Mouse (Mus musculus) heart, postnatal 25 days (tissue): ENCODE measurements around the gene Sun2. TPM values are rescaled to one million over a fixed set of nuclear protein-coding genes. Genes with fewer than 3 reads are reported as not detected.
A peak's percentile ranks its signal among the peaks of the same experiment; 100 is the strongest.

Experiments
- DNase-seq: peaks from one replicate; pipeline ENCODE4 v3.0.0; 2022; ENCODE audit warnings: low spot score
- intact Hi-C: fragments of 180-260 bp; cut with DNase I; formaldehyde crosslinking; loops from one replicate; pipeline ENCODE4 v1.15.1; 2025
- total RNA-seq, 2 experiments: library from RNA; stranded (reverse); gene quantifications; 2 replicates each; pipeline ENCODE4 v1.2.3; 2021

Sun2 gene
- total RNA-seq, 2 experiments from 2014 or later = 79.3 to 80.7 TPM

DNA sequence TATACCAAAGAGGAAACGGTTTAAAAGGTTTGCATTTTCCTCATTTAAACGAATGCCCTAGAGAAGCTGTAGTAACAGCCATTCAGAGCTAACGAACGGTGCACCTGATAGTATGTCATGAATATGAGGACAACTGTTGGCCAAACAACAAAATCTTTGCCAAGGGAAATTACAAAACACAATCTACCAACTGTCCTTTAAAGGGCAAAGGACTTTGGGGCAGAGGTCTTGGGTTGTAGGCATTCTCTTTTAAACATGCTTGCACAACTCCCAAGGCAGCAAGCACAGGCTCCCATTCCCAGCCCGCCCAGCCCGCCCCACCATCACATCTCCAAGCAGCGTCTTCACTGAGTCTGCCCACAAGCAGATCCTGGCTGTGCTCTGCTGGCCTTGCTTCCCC is 10.8 kb downstream of the Sun2 start:
- intact Hi-C loops = no loop called here
- no peak for DNase-seq

DNA sequence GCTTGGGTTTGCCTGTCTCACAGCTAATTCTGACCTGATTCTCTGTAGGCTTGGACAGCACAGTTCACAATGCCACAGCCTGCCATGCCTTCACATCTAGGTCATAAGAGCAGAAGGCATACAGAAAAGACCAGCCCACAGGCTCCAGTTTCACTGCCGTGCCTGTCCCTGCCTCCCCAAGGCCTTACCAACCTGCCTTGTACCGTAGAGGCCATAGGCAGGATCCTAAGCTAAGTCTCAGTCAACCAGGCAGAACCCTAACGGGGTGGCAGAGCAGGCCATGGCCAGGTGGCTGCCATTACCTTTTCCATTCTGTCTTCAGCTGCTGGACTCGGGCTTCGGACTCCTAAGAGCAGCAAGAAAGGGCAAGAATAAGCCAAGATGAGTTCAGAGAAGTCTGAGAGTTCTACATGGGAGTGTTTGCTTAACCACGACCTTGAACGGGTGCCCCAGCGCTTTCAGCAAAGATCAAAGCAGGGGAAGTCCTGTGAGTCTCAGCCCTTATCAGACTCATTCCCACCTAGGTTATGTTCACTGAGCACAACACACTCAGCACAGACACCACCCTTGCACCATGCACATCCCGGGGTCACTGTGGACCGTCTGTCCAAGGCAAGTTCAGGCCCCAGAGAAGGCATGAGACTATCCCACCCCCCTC is 13.5 kb downstream of the Sun2 start:
- DNase-seq = no peak
- intact Hi-C loops = loop anchor here (5.0 kb wide), 1 partner anchor 72 kb away; the partner anchor contains the start of genes Cby1 and Fam227a

DNA sequence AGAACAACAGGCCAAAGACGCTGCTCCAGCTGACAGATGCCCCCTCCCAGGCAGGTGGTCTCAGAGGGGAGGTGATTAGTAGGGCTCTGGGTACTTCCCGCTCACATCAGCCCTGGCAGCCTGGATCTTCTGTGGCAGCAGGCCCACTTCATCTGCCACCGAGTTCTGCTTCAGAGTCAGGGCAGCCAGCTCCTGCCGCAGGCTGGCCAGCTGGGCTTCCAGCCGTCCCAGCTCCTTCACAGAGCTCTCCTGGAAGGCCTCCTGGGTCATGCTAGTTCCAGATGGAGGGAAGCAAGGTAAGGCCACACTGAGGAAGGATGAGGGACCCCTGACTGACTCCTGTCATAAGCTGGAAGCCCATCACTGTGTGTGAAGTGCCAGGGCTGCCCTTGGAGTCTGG is 14.0 kb downstream of the Sun2 start:
- intact Hi-C loops = loop anchor here (5.0 kb wide), 1 partner anchor 71 kb away; the partner anchor contains the start of genes Cby1 and Fam227a
- DNase-seq = no peak

DNA sequence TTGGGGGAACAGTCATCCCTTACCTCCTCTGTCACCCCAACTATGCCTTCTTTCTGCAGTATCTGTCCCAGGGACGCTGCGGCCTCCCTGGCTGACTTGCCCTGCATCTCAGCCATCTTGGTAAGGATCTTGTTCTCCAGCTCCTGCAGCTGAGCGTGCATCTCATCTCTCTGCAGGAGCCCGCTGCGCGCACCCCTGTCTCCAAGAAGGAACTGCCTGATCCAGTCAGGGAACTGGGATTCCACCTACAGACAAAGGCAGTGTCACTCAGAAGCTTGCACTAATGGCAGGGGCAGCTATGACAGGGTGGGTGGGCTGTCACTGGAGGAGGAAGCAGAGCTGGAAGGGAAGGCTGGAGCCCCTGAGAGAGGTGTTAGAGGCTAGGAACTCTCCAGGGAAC is 14.5 kb downstream of the Sun2 start:
- intact Hi-C loops = loop anchor here (5.0 kb wide), 1 partner anchor 71 kb away; the partner anchor contains the start of genes Cby1 and Fam227a
- no peak for DNase-seq

DNA sequence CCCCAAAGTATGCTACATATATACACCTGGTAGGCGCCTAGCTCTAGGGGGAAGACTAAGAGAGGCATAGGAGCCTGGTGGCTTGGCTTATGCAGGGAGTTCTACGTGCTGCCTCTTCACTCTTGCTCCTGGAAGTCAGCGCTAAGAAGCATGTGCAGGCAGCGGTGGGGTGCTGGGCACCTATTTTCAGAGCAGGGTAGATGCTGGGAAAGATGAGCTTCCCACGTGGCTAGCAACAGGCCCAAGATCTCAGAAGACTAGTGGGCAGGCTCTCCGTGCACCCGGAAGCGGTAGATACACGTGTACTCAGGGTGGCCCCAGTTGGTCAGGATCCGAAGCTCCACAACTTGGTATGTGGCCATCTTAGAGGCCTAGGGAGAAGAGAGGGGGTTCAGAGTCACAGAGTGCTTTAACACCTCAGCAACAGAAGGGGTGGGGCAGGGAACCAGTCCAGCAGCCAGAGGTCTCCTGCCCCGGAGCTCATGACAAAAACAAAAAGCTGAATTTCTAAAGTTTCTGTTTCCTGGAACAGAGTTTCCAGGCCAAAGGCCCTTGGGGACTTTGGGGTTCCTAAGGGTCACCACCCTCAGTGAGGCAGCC is 17.0 kb downstream of the Sun2 start:
- DNase-seq = no peak
- intact Hi-C loops = loop anchor here (5.0 kb wide), 1 partner anchor 68 kb away; the partner anchor contains the start of genes Cby1 and Fam227a

DNA sequence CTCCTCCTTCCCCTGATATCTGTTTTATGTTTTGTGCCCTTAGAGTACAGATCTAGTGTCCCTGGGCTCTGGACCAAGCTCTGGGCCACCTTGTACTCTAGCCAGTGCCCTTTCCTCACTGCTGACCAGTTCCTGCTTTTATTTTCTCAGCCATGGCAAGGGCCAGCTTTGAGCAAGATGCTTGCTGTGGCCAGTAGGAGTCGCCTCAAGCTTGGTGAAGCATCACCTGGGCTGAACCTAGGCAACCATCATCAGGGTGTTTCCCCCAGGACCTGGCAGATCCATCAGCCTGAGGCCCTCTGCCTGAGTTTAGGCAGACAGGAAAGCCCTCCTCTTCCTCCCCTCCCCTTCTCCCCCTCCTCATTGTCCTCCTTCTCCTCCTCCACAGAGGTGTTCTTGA is 18.9 kb downstream of the Sun2 start:
- DNase-seq = no peak
- intact Hi-C loops = no loop called here

DNA sequence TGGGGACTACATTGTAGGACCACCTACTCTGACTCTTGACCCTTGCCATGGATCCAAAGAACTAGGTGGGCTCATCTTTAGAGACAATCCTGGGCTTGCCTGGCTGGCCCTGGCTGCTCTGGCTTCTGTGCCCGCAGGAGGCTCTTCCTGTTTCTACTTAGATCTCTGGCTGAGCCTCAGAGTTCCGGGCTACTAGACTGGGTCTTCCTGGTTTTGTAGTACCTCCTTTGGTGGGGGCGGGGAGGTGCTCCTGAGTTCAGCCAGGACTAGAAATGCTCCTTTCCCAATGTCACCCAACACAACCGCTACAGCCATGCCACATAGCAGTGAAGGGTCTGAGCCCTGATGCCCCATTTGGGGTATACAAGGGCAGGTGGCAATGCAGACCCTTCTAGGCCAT is 21.5 kb downstream of the Sun2 start:
- DNase-seq = no peak
- intact Hi-C loops = no loop called here

DNA sequence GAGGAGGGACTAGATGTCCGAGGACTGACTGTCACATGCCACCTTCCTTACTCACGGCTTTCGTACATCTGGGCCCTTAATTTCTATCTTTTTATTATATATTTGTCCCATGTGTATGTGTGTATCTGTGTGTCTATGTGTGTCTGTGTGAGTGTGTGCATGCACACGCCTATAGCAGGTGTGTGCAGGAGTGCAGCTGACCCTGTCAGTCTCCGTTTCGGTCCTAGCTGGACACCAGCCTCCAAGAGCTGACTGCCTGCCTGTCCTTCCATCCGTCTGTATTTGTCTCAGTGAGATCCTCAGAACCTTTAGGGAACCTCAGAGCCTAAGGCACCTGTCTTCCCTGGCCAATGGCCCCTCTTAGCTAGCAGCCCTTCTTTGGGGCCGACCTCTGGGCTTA is 22.1 kb downstream of the Sun2 start:
- intact Hi-C loops = no loop called here
- DNase-seq = no peak

DNA sequence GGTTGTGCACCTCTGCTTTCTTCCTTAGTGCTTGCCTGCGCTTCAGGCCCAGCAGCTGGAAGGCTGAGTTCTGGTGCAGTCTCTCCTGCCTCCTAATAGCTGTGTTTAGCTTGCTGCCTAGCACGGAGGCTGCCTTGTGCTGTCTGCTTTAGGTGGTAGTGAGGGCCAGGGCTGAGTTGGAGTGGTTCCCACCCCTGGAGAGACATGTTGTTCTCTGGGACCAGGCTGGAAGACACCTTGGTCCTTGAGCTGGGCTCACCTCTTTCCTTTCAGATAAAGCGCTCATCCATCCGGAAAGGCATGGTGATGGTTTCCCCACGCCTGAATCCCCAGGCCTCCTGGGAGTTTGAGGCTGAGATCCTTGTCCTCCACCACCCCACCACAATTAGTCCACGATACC is 25.6 kb downstream of the Sun2 start:
- DNase-seq = no peak
- intact Hi-C loops = no loop called here

DNA sequence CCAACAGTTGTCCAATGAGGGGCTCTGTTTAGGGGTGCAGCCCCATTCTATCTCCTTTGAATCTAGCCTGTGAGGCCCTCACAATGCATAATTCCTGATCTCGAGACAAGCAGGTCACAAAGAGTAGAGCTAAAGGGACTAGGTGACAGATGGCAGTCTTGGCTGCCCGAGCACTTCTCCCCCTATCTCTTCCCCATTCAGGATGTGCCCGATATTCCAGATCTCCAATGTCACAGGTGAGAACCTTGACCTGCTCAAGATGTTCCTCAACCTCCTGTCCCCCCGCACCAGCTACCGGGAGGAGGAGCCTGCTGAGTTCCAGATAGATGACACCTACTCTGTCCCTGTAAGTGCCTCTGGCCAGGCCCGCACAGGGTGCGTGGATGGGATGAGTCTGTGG is 26.7 kb downstream of the Sun2 start:
- DNase-seq = no peak
- intact Hi-C loops = no loop called here

DNA sequence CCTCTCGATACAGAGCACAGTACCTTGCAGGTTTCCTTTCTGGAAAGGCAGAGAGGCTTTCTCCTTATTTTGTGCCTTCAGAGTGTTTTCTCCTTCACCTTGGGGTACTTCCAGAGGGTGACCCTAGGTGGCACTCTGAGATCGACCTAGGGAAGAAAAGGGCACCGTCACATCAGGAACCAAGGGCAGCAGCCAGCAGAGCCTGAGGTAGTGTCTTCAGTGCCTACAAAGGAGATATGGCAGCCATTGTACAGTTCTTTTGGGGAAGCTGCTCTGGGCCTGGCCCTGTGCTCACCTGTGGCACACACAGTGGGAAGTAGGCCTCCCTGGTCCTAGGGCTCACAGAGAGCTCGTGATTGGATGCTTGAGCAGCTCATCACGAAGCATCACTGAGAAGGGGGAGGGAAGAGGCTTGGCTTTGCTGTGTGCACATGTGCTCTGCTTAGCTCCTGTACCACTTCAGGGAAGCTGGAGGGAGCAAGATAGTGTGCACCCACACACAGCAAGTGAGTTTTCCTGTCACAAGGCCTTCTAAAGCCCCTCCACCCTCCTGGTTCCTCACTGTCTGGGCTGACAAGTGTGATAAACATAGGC is 34.0 kb downstream of the Sun2 start:
- intact Hi-C loops = no loop called here
- DNase-seq = no peak

DNA sequence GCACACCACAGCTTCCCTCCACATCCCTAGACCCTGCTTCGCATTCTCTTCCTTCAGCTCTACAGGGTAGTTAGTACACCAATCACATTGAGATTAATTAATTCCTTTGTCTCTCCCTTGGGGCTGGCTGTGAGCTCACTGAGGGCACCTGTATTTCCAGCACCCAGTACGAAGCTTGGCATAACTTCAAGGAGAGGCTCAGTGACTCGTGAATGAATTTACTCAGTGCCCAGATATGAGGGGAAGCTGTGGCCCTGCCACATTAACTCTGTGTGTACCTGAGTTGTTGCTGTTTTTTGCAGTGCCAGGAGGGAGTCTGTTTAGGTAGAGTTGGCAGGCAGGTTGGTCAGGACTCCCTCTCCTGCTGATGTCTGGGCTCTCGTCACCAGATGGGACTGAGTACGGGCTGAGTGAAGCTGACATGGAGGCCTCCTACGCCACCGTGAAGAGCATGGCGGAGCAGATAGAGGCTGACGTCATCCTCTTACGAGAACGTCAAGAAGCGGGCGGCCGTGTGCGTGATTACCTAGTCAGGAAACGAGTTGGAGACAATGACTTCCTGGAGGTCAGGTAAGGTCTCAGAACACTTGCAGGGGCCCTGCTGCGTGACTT is 35.6 kb downstream of the Sun2 start:
- intact Hi-C loops = no loop called here
- no peak for DNase-seq

DNA sequence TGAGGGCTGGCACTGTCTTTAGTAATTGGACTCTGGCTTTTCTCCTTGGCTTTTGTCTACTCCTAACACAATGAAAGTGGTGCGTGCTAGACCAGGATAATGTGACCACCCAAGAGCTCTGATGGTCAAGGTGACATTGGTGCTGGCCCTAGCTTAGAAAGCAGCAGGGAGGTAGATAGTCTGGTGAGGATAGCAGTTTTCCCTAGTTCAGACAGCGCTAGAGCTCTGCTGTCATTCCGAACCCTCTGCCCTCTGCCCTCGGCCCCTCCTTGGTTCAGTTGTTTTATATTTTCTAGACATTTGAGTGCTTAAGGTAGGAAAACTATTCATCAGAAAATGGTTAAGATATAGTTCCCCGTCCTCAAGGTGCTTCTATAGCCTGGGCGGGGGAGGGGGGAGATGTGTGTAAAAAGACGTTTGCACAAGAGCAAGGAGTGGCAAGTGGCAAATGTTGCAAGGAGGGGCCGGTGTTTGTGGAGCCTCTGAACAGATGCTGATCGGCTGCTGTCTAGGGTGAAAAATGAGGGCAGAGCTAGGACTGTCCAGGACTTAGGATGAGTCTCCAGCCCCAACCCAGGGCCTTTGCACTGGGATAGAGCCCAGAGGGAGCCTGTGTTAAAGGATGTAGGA is 44.7 kb downstream of the Sun2 start:
- intact Hi-C loops = no loop called here

DNA sequence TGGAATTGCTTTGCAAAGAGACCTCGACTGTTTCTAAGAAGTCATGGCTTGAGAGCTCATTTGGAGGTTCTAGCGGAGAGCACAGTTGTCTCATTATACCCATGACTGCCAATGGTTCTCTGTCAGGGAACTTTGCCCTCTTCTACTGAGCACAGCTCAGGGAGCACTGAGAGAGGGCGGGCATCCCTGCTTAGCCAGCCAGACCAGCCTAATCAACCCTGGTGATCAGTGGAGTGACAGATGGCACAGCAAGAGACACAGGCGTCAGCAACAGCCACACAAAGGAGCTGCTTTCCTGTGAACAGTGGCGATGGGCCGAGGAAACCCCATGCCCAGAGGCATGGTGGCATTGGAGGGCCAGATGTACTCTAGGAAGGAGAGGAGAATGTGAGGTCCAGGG is 45.3 kb downstream of the Sun2 start:
- no peak for DNase-seq
- intact Hi-C loops = no loop called here

More for the DNA sequence above, 44.7 kb downstream of the Sun2 start:
- no peak for DNase-seq

DNA sequence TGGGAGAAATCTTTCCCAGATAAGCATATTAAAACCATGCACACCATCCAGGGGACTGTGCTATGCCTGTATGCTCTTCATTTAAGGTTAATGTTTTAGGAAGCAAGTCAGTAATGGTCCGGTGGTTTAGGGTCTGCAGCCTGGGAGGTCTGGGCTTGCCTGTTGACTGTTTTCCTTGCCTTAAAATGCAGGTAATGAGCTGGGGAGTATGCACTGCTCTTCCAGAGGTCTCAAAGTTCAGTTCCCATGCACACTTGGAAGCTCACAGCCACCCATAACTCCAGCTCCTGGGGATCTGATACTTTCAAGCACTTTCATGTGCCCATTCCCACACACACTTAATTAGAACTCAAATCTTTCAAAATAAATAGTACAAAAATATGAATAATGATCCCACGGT is 45.8 kb downstream of the Sun2 start:
- intact Hi-C loops = no loop called here
- no peak for DNase-seq

DNA sequence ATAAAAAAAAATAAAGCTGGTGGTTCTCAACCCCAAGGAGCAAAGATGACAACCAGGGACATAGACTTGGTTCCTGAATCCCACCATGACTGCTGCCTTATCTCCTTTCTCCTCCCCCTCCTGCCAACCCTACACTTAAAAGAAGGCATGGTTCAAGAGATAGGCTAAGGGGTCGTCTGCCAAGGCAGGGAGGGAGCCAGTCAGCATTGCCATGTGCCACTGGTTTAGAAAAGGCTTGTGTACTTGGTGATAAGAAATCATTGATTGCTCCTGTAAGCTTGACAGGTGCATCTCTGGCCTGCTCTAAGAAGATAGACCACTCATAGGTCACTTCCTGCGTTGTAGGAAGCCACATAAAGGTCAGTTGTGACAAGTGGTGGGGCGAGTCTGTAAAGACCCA is 46.8 kb downstream of the Sun2 start:
- DNase-seq = no peak
- intact Hi-C loops = no loop called here

DNA sequence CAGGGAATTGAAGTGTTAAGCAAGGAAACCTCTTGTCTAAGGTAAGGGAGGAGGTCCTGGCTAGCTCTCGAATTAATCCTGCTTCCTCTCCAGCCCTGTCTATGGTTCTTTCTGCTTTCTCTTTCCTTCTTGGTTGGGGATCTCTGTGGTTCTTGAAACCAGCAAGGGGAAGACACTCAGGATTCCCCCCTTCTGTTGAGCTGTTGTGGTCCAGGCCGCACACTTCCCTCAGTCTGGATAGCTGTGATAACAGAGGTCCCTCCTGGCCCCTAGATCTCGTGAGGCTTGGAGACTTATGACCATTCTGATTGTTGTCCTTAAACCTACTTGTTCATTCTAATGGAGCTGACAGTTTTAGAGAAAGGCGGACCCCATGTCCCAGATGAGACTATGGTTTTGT is 47.8 kb downstream of the Sun2 start:
- no peak for DNase-seq
- intact Hi-C loops = loop anchor here (5.0 kb wide), 1 partner anchor 48 kb away; the partner anchor contains the start of gene Sun2

DNA sequence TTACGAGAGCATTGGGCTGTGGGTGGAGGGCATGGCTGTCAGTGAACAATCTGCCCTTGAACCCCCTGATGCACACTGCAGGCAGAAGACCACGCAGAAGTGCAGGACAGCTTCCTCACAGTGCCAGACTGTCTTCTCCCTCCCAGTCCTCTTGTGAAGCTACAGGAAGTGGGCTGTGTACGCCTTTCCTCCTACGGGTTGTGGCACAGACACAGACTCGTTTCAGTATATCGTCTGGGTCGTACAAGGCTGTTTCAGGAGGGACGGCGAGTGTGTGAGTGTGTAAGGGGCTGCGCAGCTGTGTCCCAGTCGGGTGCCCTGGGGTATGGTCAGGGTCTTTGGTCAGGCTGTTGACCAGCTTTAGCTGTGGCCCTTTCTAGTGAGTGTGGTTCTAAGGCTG is 48.6 kb downstream of the Sun2 start:
- DNase-seq = no peak
- intact Hi-C loops = loop anchor here (5.0 kb wide), 1 partner anchor 49 kb away; the partner anchor contains the start of gene Sun2

DNA sequence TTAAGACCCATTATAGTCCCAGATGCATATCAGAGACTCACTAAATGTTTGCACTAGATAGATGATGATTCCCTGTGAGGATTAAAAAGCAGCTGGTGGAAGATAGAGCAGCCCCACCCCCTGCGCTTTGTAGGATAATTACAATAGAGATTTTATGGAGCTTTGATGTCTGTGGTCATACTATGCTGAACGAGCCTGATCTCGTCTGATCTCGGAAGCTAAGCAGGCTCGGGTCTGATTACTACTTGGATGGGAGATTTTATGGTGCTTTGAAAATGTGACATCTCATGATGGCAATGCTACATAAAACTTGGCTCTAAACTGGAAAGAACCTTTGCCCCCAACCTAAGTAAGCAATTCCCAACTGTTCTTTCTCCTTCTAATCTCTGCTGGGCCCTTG is 50.0 kb downstream of the Sun2 start:
- intact Hi-C loops = loop anchor here (5.0 kb wide), 1 partner anchor 50 kb away; the partner anchor contains the start of gene Sun2
- no peak for DNase-seq

DNA sequence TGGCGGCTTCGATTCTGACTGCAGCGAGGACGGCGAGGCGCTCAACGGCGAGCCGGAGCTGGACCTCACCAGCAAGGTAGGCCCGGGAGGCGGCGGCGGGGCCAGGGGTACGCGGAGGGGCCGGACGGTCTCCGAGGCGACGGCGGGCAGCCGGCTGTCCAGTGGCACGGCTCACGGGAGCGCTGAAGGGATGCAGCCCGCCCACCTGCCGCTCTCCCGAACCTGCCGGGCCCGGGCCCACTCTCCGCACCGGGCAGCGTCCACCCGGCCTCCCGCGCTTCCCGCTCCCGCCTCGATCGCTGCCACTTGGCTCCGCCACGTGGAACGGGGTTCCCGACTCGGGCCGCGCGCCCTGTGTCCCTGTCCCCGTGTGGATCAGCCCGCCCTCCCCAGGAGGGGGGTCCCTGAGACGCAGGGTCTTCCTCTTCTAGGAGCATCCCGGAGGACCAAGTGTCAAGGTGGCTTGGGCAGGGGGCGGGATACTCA is 51.3 kb downstream of the Sun2 start:
- intact Hi-C loops = loop anchor here (5.0 kb wide), 1 partner anchor 51 kb away; the partner anchor contains the start of gene Sun2
- DNase-seq = peak; percentile 15
